Mouse (Mus musculus) urinary bladder, postnatal 36 days (tissue): Measurements from ENCODE around the gene Gm21913.
"Not testable (repeated sequence)": the region's sequence is repeated elsewhere in the genome, so short reads cannot be mapped to it uniquely, and the experiment has no call there.

Experiments
- DNase-seq, 2 experiments: peaks; one replicate each; pipeline ENCODE4 v3.0.0; 2022; ENCODE audit warnings: low spot score in 2 of 2, mixed read lengths in 1 of 2

The Gm21913 gene

DNA sequence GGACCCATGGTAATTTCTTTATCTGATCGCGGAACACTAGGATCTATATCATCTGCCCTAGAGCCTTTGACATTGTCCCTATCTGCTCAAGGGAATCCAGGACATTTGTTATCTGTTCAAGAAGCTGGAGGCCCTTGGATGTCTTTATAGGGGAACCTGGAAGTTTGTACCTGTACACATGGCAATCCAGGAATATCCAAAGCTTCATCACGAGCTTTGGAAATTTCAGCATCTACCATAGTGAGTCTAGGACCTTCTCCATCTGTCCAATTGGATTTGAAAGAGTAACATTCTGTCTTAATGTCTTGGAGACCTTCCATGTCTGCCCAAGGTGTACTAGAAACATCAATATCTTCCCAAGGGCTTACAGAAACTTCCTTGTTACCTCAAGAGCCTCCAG is at the start of gene Gm21913:
TSS of gene Gm21913 (plus strand) at position 301 of the 400 bp plus-strand sequence.
- DNase-seq, result not testable (repeated sequence)
